Mouse (Mus musculus): ENCODE data around the gene Ptdss2.

DNA sequence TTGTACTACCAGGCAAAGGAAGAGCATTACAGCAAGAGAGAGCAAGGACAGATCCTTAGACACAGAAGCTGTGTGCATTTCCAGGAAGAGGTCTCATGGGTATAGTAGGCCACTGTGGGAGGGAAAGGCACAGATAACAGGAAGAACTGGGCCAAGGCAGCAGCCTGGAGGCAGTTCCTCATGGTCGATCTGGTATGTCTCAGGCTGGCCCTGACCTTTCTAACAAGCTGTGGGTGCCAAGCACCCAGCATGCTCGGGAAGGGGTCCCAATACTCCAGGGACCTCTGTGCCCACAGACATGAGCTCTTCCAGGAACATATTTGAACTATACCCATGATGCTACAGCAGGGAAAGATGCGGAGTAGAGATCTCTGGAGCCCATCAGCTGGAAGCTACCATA is 82.4 kb downstream of the Ptdss2 start:
- no peak for TF ChIP-seq CTCF (IDR thresholded peaks at IDR 0.05; ENCODE audit: insufficient read depth, low read depth, low read length)
- no peak for TF ChIP-seq POLR2A (IDR thresholded peaks at IDR 0.05; ENCODE audit: insufficient read depth, low read depth, low read length)
